Mouse (Mus musculus) thymus, postnatal 0 days (tissue): ENCODE measurements around the gene Il11ra1. TPM values are rescaled to one million over a fixed set of nuclear protein-coding genes. Genes with fewer than 3 reads are reported as not detected.
"Not testable (repeated sequence)": the region's sequence is repeated elsewhere in the genome, so short reads cannot be mapped to it uniquely, and the experiment has no call there.

Source experiments
- DNase-seq: peaks from one replicate; pipeline ENCODE4 v3.0.0-alpha.2; 2015; ENCODE audit warnings: low spot score
- polyA plus RNA-seq: library from polyadenylated mRNA; unstranded; fragments of >200 nt; fragmentation: Nextera tagmentation; extraction: Ambion mirVana; gene quantifications from 2 replicates; pipeline ENCODE4 v1.2.1, GENCODE M21; 2015

The Il11ra1 gene
- polyA plus RNA-seq, 1 experiment from 2014 or later, result 35.8 TPM

DNA sequence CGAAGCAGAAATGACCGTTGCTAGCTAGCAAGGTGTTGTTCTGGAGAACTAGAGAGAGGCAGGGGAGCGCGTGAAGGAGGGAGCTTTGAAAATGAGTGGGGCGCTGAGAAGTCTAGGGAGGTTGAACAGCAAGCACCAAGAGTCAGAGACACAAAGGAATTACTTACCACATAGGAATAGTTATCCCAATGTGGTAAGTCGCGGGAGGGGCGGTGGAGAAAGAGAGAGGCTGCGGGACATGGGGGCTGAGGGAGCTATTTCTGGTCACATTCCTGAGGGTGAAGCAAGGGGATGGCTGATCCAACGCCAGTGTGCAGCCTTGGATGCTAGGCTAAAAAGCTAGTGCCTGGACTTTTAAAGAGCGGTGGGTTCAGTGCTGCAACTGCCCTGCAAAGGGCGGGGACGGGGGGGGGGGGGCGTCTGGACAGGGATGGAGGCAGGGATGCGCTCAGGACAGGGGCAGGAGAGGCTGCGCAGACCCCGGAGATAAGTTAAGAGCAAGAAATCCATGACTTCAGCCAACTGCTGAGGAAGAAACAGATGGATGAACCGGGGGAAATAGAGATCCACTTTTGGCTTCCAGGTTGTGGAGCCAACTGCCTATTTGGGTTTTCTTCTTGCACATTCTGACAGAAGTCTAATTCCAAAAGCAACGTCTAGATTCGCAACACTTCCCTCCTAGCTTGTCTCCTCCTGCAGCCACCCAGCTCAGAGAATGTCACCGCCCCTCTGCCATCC is 82.1 kb downstream of the Il11ra1 start:
- DNase-seq, result not testable (repeated sequence)

DNA sequence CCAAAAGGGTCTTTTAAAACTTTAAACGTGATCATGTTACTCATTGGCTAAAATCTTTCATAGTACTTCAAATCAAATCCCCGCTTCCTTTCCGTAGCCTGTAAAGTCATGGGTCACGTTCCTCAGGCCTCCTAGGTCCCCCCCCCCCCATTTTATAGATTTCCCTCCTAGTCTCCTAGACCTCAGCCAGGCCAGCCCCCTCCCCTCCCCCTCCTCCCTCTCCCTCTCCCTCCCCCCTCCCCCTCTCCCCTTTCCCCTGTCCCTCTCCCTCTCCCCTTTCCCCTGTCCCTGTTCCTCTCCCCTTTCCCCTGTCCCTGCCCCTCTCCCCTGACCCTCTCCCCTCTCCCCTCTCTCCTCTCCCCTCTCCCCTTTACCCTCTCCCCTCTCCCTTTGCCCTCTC is 82.9 kb downstream of the Il11ra1 start:
- not testable (repeated sequence) for DNase-seq

DNA sequence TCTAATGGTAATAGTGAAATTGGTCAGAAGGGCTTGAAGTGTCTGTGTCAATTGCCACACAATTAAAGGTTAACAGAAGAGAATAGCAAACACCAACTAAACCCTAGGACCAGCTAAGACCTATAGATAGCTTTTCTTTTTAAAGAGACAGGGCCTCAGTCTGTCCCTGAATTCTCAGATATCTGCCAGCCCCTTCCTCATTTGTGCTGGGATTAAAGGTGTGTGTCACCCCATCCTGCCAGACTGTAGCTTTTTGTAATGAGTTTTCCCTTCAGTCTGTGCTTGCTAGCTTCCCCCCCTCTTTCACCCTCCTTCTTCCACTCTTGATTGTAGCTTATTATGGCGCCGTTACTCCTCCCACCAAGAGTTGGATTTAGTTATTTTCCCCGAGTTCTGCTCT is 83.4 kb downstream of the Il11ra1 start:
- not testable (repeated sequence) for DNase-seq

Other genes starting within 250 kb of the Il11ra1 start
- gene Kif24, start 235.1 kb upstream of the Il11ra1 start, polyA plus RNA-seq, result 5.6 and 5.9 TPM in 2 replicates
- 28.5 and 31.0 TPM in 2 replicates for gene Nudt2, start 234.8 kb upstream of the Il11ra1 start, polyA plus RNA-seq
- 0.60 TPM in 2 replicates for gene AI464131, start 196.9 kb upstream of the Il11ra1 start, polyA plus RNA-seq
- gene 1110017D15Rik, start 182.7 kb upstream of the Il11ra1 start, polyA plus RNA-seq, result 0.94 and 1.5 TPM in 2 replicates
- gene Fam219a, start 130.5 kb upstream of the Il11ra1 start, polyA plus RNA-seq, result 1.6 and 2.7 TPM in 2 replicates
- 0.60 and 0.91 TPM in 2 replicates for gene Dnaic1, start 130.2 kb upstream of the Il11ra1 start, polyA plus RNA-seq
- gene Enho, start 59.7 kb upstream of the Il11ra1 start, polyA plus RNA-seq, result 10.3 and 10.5 TPM in 2 replicates
- gene Cntfr, start 2.9 kb upstream of the Il11ra1 start, polyA plus RNA-seq, result 0.26 and 0.43 TPM in 2 replicates
- 68.3 and 75.1 TPM in 2 replicates for gene Rpp25l, start 13.5 kb downstream of the Il11ra1 start, polyA plus RNA-seq
- gene Dctn3, start 23.2 kb downstream of the Il11ra1 start, polyA plus RNA-seq, result 180 and 181 TPM in 2 replicates
- 0.06 TPM in 1 of 2 replicates, not detected in the other for gene Arid3c, start 31.2 kb downstream of the Il11ra1 start, polyA plus RNA-seq
- 48.2 and 49.3 TPM in 2 replicates for gene Galt, start 55.2 kb downstream of the Il11ra1 start, polyA plus RNA-seq
- 36.1 and 40.3 TPM in 2 replicates for gene Sigmar1, start 56.2 kb downstream of the Il11ra1 start, polyA plus RNA-seq
- gene Ccl27a, start 74.3 kb downstream of the Il11ra1 start, polyA plus RNA-seq, result 39.3 and 41.1 TPM in 2 replicates
- gene Gm21541, start 203.6 kb downstream of the Il11ra1 start, polyA plus RNA-seq, result 9.6 and 19.1 TPM in 2 replicates
- gene Gm20878, start 241.6 kb downstream of the Il11ra1 start, polyA plus RNA-seq, result 0.68 and 2.6 TPM in 2 replicates